Mouse (Mus musculus) left cerebral cortex, postnatal 14 days (tissue): Measurements from ENCODE around the gene Ksr2. TPM values are rescaled to one million over a fixed set of nuclear protein-coding genes. Genes with fewer than 3 reads are reported as not detected.

ENCODE experiments used
- DNase-seq, 2 experiments: peaks; one replicate each; pipeline ENCODE4 v3.0.0; 2021 to 2022; ENCODE audit warnings: low spot score in 2 of 2, mixed read lengths in 1 of 2
- intact Hi-C: fragments of 180-260 bp; cut with DNase I; formaldehyde crosslinking; loops from one replicate; pipeline ENCODE4 v1.15.1; 2025
- total RNA-seq, 2 experiments: library from RNA; stranded (reverse); gene quantifications; 2 replicates each; pipeline ENCODE4 v1.2.3; 2021

Ksr2 gene
- total RNA-seq, 2 experiments from 2014 or later, result 36.5 to 39.7 TPM

DNA sequence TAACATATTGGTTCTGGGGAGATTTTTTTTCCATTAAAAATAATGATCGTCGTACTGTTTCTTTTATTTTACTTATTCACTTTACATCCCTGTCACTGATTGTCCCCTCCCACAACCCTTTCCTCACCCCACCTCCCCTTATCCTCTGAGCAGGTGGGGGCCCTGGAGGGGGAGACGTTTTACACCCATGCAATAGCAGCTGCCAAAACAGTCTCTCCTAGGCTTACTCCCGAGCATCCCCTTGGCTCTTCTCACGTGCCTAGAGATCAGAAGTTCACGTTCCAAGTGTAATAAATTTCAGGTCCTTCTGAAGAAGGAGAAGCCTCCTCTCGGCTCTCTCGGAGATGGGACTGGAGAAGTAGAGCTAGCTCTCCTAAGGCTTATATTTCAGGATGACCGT is 387.0 kb downstream of the Ksr2 start:
- DNase-seq, result no peak
- intact Hi-C loops, result no loop called here

DNA sequence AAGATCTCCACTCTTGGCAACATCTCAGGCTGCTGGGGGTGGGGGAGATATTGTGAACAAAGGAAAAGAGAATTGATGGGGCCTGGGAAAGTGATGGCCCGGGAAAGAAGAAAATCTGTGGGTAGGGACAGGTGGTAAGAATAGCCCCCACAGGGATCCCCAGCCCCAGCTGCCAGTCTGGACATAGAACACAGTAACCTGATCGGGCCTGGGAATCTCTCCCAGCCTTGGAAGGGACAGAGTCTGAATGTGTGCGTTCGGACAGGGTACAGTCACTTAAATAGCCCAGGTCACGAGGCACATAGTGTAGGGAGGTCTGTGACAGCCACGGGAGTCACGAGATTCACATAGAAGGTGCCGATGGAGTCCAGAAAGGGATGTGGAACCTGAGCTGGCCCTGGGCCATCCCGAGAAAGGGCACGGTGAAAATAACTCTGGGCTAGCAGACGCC is 388.3 kb downstream of the Ksr2 start:
- DNase-seq, result no peak
- intact Hi-C loops, result no loop called here

DNA sequence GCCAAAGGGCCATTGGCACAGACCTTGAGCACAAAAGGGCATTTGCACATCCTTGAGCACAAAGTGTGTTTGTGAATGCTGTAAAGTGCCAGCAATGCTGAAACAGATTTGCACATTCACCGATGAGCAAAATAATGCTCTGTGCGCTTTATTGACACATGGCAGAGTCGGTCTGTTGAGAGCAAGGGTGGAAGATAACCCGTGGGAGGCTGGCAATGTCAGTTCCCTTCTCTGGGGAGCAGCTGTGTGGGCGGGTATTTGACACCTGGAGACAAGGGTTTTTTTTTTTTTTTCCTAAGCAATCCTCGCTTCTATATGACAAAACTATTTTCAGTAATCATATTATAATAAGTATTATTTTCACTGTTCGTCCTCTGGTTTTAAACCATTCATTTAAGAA is 389.8 kb downstream of the Ksr2 start:
- intact Hi-C loops, result no loop called here
- DNase-seq, result no peak

DNA sequence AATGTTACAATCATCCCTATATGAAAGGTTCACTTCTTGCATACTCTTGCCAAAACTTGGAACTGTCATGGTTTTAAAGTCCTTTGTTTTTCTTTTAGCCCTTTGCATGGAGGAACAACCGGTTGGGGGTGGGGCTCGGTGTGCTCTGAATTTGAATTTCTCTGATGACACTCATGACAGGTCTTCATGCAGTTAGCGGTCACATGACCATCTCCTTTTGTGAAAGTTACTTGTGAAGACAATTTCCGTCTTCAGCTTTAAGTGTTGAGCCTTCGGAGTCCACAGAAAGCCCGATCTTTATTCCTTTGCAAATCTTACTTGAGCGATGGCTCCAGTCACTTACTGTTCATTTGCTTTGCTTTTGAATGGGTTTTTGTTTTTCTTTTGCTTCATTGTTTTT is 397.1 kb downstream of the Ksr2 start:
- intact Hi-C loops, result no loop called here
- DNase-seq, result no peak

DNA sequence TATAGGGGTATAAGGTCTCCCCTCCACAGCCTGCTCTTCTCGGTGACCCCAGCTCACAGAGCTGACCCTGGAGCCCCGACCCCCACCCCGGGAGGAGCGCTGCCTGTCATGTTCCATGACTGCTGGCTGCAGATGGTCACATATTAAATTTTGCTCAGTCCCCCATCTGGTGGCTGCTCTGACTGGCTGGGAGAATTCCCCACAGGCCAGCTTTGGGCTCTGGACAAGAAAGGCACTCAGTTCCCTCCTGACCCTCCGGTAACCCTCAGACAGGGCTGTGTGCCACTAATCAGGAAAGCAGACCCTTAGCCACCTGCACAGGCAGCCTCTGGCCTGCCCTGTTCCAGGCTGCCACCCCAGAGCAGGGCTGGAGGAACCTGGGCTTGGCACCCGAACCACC is 405.0 kb downstream of the Ksr2 start:
- DNase-seq, result no peak
- intact Hi-C loops, result no loop called here

DNA sequence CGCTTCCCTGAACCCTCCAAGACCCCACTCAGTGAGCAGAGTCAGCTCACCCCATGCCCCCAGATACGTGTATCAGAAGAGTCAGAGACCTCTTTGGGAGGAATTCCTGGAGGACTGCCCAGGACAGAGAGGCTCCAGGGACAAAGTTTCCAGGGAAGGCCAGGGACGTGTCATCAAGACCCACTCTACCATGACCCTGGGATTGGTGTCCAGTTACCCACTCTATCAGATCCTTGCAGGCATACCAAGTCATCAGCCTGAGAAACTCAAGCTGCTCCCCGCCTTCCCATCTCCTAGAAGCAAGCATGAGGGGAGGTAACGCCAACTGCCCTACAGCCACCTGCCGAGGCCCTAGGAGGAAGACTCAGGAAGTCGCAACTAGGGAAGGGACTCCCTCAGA is 406.6 kb downstream of the Ksr2 start:
- intact Hi-C loops, result no loop called here
- DNase-seq, result no peak

DNA sequence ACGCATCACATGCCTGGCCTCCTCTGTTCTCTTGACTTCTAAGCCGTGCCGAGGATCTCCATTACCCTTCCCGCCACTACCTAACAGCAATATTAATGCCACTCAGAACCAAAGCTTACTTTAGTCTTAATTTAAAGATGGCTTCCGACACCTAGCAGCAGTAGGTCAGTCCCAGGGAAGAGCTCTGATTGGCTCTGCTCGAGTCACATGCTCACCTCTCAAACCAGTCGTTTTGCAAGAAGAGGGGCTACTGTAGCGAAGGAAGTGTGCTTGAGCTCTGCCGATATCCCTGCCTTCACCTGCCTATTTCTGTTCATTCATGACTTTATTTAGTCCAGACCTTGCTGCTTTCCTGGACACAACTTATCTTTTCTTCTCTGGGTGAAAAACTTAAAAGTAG is 410.0 kb downstream of the Ksr2 start:
- intact Hi-C loops, result no loop called here

DNA sequence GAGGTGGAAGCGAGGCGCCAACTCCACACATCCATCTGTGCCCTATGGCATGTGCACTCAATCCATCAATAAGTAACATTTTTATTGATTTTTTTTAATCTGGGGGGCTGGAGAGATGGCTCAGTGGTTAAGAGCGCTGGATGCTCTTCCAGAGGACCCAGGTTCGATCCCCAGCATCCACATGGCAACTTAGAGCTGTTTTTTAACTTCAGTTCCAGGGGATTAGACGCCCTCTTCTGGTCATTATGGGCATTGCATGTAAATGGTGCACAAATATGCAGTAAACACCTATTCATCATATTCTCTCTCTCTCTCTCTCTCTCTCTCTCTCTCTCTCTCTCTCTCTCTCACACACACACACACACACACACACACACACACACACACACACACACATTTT is 410.7 kb downstream of the Ksr2 start:
- intact Hi-C loops, result no loop called here
- DNase-seq, result no peak

More for the DNA sequence above, 410.0 kb downstream of the Ksr2 start:
- no peak for DNase-seq

Other genes starting within 250 kb of the Ksr2 start
- 100 to 1,000 TPM; 801 to 831 TPM for gene Pebp1, start 126.4 kb upstream of the Ksr2 start, total RNA-seq
- 1 to 10 TPM; 2.9 to 3.0 TPM for gene Vsig10, start 94.9 kb upstream of the Ksr2 start, total RNA-seq
- 100 to 1,000 TPM; 387 to 415 TPM for gene Wsb2, start 56.7 kb upstream of the Ksr2 start, total RNA-seq
- 10 to 100 TPM; 20.2 to 25.5 TPM for gene Rfc5, start 25.0 kb upstream of the Ksr2 start, total RNA-seq